Mouse (Mus musculus): ENCODE data around the gene Snapc3.
"Not testable (repeated sequence)": the region's sequence is repeated elsewhere in the genome, so short reads cannot be mapped to it uniquely, and the experiment has no call there.

The Snapc3 gene

GRCm38 (mm10) chr4:83500154-83501036 is 82.9 kb downstream of the Snapc3 start:
- no peak for DNase-seq (ENCODE audit: low read depth, low spot score)

GRCm38 (mm10) chr4:83501037-83501430 is 83.5 kb downstream of the Snapc3 start:
- no peak for DNase-seq (ENCODE audit: low read depth, low spot score)

- DNase-seq (ENCODE audit: low read depth, low spot score): no peak
These were observed 92.1 kb downstream of the Snapc3 start for GRCm38 (mm10) chr4:83509600-83509999.

GRCm38 (mm10) chr4:83511083-83511482 is 93.6 kb downstream of the Snapc3 start:
- no peak for DNase-seq (ENCODE audit: low read depth, low spot score)

DNA sequence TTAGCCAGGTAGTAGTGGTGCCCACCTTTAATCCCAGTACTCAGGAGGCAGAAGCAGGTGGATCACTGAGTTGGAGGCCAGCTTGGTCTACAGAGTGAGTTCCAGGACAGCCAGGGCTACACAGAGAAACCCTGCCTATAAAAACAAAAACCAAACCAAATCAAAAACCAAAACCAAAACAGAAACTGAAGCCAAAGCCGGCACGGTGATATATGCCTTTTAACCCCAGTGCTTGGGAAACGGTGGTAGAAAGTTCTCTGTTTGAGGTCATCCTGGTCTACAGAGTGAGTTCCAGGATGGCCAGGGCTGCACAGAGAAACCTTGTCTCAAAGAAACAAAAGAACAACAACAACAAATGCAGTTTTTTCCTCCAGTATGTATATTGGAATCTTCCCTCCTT is 94.7 kb downstream of the Snapc3 start:
- peak; percentile 42 for DNase-seq (ENCODE audit: low read depth, low spot score)

GRCm38 (mm10) chr4:83512644-83513043 is 95.1 kb downstream of the Snapc3 start:
- DNase-seq (ENCODE audit: low read depth, low spot score): no peak

- DNase-seq (ENCODE audit: low read depth, low spot score): no peak
These were observed 96.7 kb downstream of the Snapc3 start for GRCm38 (mm10) chr4:83514183-83514582.

DNA sequence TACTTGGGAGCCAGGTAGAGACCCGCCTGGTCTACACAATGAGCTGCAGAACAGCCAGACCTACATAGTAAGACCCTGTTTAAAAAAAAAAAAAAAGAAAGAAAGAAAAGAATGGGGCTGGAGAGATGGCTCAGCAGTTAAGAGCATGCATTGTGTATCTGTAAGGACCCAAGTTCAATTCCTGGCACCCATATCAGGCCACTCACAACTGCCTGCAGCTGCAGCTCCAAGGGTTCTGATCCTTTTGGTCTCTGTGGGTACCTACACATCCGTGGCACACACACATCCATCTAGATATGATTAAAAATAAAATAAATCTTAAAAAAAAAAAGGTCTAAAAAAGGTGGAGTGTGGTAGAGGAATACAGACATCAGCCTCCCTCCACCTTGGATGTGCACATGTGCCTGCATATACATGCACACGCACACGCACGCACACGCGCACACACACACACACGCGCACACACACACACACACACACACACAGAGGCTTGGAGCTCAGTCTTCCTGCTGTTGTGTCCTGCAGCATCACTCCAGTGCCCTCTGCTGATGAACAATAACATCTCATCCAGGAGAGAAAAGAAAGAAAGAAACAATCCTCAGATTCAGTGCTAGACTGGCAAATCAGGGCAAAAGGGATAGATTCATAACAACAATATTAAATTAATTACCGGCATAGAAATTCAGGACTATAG is 97.6 kb downstream of the Snapc3 start:
- DNase-seq (ENCODE audit: low read depth, low spot score): peak; percentile 52

GRCm38 (mm10) chr4:83516144-83516543 is 98.6 kb downstream of the Snapc3 start:
- DNase-seq (ENCODE audit: low read depth, low spot score): not testable (repeated sequence)
